Mouse (Mus musculus): ENCODE results near the gene Anks3. TPM values are rescaled to one million over a fixed set of nuclear protein-coding genes. Genes with fewer than 3 reads are reported as not detected.

The Anks3 gene
- polyA plus RNA-seq, 1 experiment from 2014 or later = 54.1 TPM

- no peak overlapping the region for H3K27ac ChIP-seq
- no peak for TF ChIP-seq CTCF (IDR thresholded peaks at IDR 0.05; ENCODE audit: low read depth)
- no peaks in the 10 kb centered on the region for H3K9me3 ChIP-seq (replicated peaks; ENCODE audit: low read length)
- H3K27me3 ChIP-seq (ENCODE audit: insufficient read depth, low read length) = no peaks in the 10 kb centered on the region
- H3K36me3 ChIP-seq (ENCODE audit: insufficient read depth, low read length) = peaks cover 65% of the 10 kb centered on the region
- DNase-seq (ENCODE audit: low spot score) (no peak), ATAC-seq (replicated peaks; ENCODE audit: low FRiP score, low read depth) (no peak)
- 91% methylated on average over 5 of the region's 5 CpGs for WGBS
- no peak overlapping the region for H3K9ac ChIP-seq (ENCODE audit: low read depth, low read length)
- H3K4me1 ChIP-seq (replicated peaks; ENCODE audit: insufficient read depth, low read length) = no peaks in the 10 kb centered on the region
- H3K4me3 ChIP-seq (replicated peaks; ENCODE audit: low read depth, low read length) = no peak overlapping the region
- H3K4me2 ChIP-seq (ENCODE audit: low read length) = no peak overlapping the region
These were observed 40.0 kb downstream of the Anks3 start for GRCm38 (mm10) chr16:4923996-4924395.

GRCm38 (mm10) chr16:4922481-4922880, 41.5 kb downstream of the Anks3 start:
- no peak for DNase-seq (ENCODE audit: low spot score)
- H3K27ac ChIP-seq = no peak overlapping the region
- H3K9ac ChIP-seq (ENCODE audit: low read depth, low read length) = no peak overlapping the region
- H3K4me1 ChIP-seq (replicated peaks; ENCODE audit: insufficient read depth, low read length) = no peaks in the 10 kb centered on the region
- H3K4me3 ChIP-seq (replicated peaks; ENCODE audit: low read depth, low read length) = no peak overlapping the region
- peaks cover 61% of the 10 kb centered on the region for H3K36me3 ChIP-seq (ENCODE audit: insufficient read depth, low read length)
- 93% methylated on average over 6 of the region's 6 CpGs for WGBS
- H3K9me3 ChIP-seq (replicated peaks; ENCODE audit: low read length) = no peaks in the 10 kb centered on the region
- no peak overlapping the region for H3K4me2 ChIP-seq (ENCODE audit: low read length)
- no peak for TF ChIP-seq CTCF (IDR thresholded peaks at IDR 0.05; ENCODE audit: low read depth)
- no peak for ATAC-seq (replicated peaks; ENCODE audit: low FRiP score, low read depth)
- no peaks in the 10 kb centered on the region for H3K27me3 ChIP-seq (ENCODE audit: insufficient read depth, low read length)

DNA sequence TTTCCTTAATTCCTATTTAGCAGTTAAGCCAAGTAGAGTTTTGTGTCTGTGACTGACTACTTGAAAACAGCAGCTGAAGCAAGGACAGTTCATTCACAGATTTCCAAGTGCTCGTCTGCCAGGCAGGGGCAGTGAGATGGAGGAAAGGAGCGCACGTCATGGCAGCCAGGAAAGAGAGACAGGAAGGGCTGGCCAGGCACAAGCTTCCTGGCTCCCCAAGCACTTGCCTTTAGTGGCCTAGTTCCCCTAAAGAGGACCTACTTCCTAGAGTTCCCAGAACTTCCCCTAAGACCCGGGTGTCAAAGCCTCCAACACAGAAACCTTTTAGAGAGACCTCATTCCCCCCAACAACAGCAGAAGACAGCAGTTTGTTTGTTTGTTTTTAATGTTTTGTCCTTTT, 43.4 kb downstream of the Anks3 start:
- H3K27ac ChIP-seq = peak overlapping the region; percentile 48; the same call in 1 of the 2 replicates
- 74% methylated on average over 4 of the region's 4 CpGs for WGBS
- H3K27me3 ChIP-seq (ENCODE audit: insufficient read depth, low read length) = no peaks in the 10 kb centered on the region
- no peak for ATAC-seq (replicated peaks; ENCODE audit: low FRiP score, low read depth)
- no peaks in the 10 kb centered on the region for H3K4me1 ChIP-seq (replicated peaks; ENCODE audit: insufficient read depth, low read length)
- no peak overlapping the region for H3K9ac ChIP-seq (ENCODE audit: low read depth, low read length)
- H3K9me3 ChIP-seq (replicated peaks; ENCODE audit: low read length) = no peaks in the 10 kb centered on the region
- no peak for DNase-seq (ENCODE audit: low spot score)
- no peak for TF ChIP-seq CTCF (IDR thresholded peaks at IDR 0.05; ENCODE audit: low read depth)
- H3K36me3 ChIP-seq (ENCODE audit: insufficient read depth, low read length) = peaks cover 56% of the 10 kb centered on the region
- H3K4me3 ChIP-seq (replicated peaks; ENCODE audit: low read depth, low read length) = no peak overlapping the region
- H3K4me2 ChIP-seq (ENCODE audit: low read length) = no peak overlapping the region

DNA sequence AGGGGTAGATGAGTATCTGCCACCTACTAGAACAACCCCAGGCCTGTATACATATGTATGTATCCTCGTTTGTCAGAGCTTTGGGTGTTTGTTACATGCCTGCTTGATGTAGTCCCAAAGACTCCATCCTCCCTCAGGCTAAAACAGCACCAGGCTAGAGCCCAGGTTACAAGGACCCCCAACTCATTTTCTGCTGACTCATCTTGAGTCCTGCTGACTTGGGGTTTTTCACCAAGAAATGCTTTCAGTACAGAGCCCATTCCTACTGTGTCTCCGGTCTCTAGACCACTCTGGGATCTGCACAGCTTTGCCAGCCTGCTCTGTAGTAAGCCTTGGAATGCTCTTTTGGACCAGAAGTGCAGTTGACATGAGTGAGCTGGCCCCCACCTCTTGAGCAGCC, 47.4 kb downstream of the Anks3 start:
- TF ChIP-seq CTCF (IDR thresholded peaks at IDR 0.05; ENCODE audit: low read depth) = no peak
- Histone ChIP-seq H3K27ac (no peak overlapping the region), H3K4me1 (replicated peaks; ENCODE audit: insufficient read depth, low read length) (no peaks in the 10 kb centered on the region; the same call in 1 of the 2 replicates), H3K9ac (ENCODE audit: low read depth, low read length) (no peak overlapping the region), H3K36me3 (ENCODE audit: insufficient read depth, low read length) (peaks cover 31% of the 10 kb centered on the region), H3K9me3 (replicated peaks; ENCODE audit: low read length) (no peaks in the 10 kb centered on the region), H3K27me3 (ENCODE audit: insufficient read depth, low read length) (no peaks in the 10 kb centered on the region), H3K4me3 (replicated peaks; ENCODE audit: low read depth, low read length) (no peak overlapping the region), H3K4me2 (ENCODE audit: low read length) (no peak overlapping the region)
- no peak for ATAC-seq (replicated peaks; ENCODE audit: low FRiP score, low read depth)
- 81% methylated on average over 2 of the region's 2 CpGs for WGBS
- DNase-seq (ENCODE audit: low spot score) = no peak

GRCm38 (mm10) chr16:4915931-4916330, 48.1 kb downstream of the Anks3 start:
- Histone ChIP-seq H3K4me2 (ENCODE audit: low read length) (no peak overlapping the region), H3K36me3 (ENCODE audit: insufficient read depth, low read length) (peaks cover 35% of the 10 kb centered on the region)

DNA sequence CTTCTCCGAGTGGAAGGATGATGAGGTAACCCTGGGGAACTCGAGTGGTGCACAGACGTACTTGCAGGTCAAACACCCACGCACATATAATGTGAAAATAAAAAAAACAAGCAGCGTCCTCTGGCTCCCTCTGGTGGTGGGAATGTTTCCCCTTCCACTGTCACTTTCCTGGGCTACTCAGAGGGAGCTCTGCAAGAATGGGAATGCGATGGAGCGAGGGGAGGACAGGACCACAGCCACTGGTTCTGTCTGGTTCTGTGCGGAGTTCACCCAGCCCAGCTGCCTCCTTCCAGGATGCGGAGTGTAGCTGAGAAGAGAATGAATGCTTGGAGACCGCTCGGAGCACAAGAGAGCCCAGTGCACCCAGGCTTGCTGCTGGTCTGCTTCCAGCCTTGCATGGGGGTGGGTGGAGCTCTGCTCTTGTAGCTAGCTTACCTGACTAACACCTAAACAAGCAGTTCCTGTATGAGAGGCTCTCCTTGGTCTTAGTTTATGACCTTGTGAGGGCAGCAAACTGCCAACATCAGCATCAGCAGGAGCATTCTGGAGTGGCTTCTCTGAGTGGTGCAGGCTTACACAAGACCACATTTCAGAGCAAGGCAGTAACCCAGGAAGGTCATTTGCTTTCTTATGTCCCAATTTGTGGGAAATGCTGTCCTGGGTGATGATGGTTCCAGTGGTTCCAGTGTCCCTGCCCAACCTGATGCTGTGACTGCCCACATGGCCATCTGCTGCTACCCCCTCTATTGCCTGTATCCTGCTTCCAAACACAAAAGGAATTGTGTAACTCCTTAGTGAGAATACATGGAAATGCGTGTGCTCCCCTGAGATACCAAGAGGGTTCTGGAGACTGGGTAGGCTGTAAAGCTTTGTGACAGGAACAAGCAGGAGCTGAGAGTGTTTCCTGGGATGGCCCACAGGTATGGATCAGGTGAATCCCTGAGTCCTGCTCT, 49.9 kb downstream of the Anks3 start:
- Histone ChIP-seq H3K27me3 (ENCODE audit: insufficient read depth, low read length) (no peaks in the 10 kb centered on the region), H3K36me3 (ENCODE audit: insufficient read depth, low read length) (peaks cover 39% of the 10 kb centered on the region), H3K4me2 (ENCODE audit: low read length) (peak overlapping the region; percentile 30; the same call in 1 of the 2 replicates), H3K9ac (ENCODE audit: low read depth, low read length) (no peak overlapping the region), H3K4me1 (replicated peaks; ENCODE audit: insufficient read depth, low read length) (no peaks in the 10 kb centered on the region; the same call in 1 of the 2 replicates), H3K27ac (peak overlapping the region; percentile 88), H3K9me3 (replicated peaks; ENCODE audit: low read length) (no peaks in the 10 kb centered on the region), H3K4me3 (replicated peaks; ENCODE audit: low read depth, low read length) (no peak overlapping the region)
- TF ChIP-seq CTCF (IDR thresholded peaks at IDR 0.05; ENCODE audit: low read depth) = peak; percentile 97
- DNase-seq (ENCODE audit: low spot score) = peak; percentile 92
- peak; percentile 85 for ATAC-seq (replicated peaks; ENCODE audit: low FRiP score, low read depth)
- WGBS = 29% methylated on average over 12 of the region's 12 CpGs

More at GRCm38 (mm10) chr16:4915931-4916330, 48.1 kb downstream of the Anks3 start:
- Histone ChIP-seq H3K4me1 (replicated peaks; ENCODE audit: insufficient read depth, low read length) (no peaks in the 10 kb centered on the region; the same call in 1 of the 2 replicates), H3K9ac (ENCODE audit: low read depth, low read length) (no peak overlapping the region), H3K4me3 (replicated peaks; ENCODE audit: low read depth, low read length) (no peak overlapping the region), H3K9me3 (replicated peaks; ENCODE audit: low read length) (no peaks in the 10 kb centered on the region), H3K27ac (no peak overlapping the region), H3K27me3 (ENCODE audit: insufficient read depth, low read length) (no peaks in the 10 kb centered on the region)
- 90% methylated on average over 3 of the region's 3 CpGs for WGBS
- TF ChIP-seq CTCF (IDR thresholded peaks at IDR 0.05; ENCODE audit: low read depth) = no peak
- no peak for ATAC-seq (replicated peaks; ENCODE audit: low FRiP score, low read depth)
- no peak for DNase-seq (ENCODE audit: low spot score)
